Mouse (Mus musculus) MEL (cell line): ENCODE results near the gene Fbxo45. TPM values are rescaled to one million over a fixed set of nuclear protein-coding genes. Genes with fewer than 3 reads are reported as not detected.
A peak's percentile ranks its signal among the peaks of the same experiment; 100 is the strongest.

ENCODE experiments used
- DNase-seq: peaks from one replicate; pipeline ENCODE4 v3.0.0; 2011; ENCODE audit warnings: low read depth, low spot score
- H3K27ac ChIP-seq: 2 replicates; pipeline ENCODE4 v1.5.1; 2012; ENCODE audit warnings: low read depth, mild to moderate bottlenecking, control low read depth, low read length, moderate library complexity; ENCODE audit not compliant: control insufficient read depth
- H3K27me3 ChIP-seq, 2 experiments: fragments of 150-350 bp in 1 of 2; sonication (generic) in 1 of 2; 2 replicates each; pipeline ENCODE4 v1.6.1; 2012; ENCODE audit warnings: low read length in 2 of 2, mild to moderate bottlenecking in 2 of 2, improper control_type of control experiment in 1 of 2, moderate library complexity in 1 of 2; ENCODE audit not compliant: insufficient read depth in 2 of 2, control insufficient read depth in 1 of 2
- H3K36me3 ChIP-seq, 2 experiments: 2 replicates each; pipeline ENCODE4 v1.6.1; 2012 to 2014; ENCODE audit warnings: low read length in 2 of 2, improper control_type of control experiment in 1 of 2, inconsistent platforms in 1 of 2, mild to moderate bottlenecking in 1 of 2; ENCODE audit not compliant: insufficient read depth in 2 of 2, control insufficient read depth in 1 of 2
- H3K4me1 ChIP-seq, 2 experiments: fragments of 150-350 bp in 1 of 2; sonication (generic) in 1 of 2; 2 replicates each; pipeline ENCODE4 v1.6.1; 2012; ENCODE audit warnings: low read length in 2 of 2, improper control_type of control experiment in 1 of 2, mild to moderate bottlenecking in 1 of 2; ENCODE audit not compliant: insufficient read depth in 2 of 2, control insufficient read depth in 1 of 2
- H3K4me3 ChIP-seq, 2 experiments: fragments of 150-350 bp in 1 of 2; sonication (generic) in 1 of 2; 2 replicates each; pipeline ENCODE4 v1.5.1; 2012; ENCODE audit warnings: low read depth in 2 of 2, low read length in 2 of 2, mild to moderate bottlenecking in 2 of 2, moderate library complexity in 2 of 2, control low read depth in 1 of 2, improper control_type of control experiment in 1 of 2; ENCODE audit not compliant: control insufficient read depth in 1 of 2, insufficient read depth in 1 of 2
- H3K79me2 ChIP-seq: 2 replicates; pipeline ENCODE4 v1.6.1; 2012; ENCODE audit warnings: mild to moderate bottlenecking, low read length, moderate library complexity; ENCODE audit not compliant: control insufficient read depth, poor library complexity, insufficient read depth
- H3K9ac ChIP-seq: 2 replicates; pipeline ENCODE4 v1.6.1; 2012; ENCODE audit warnings: low read depth, mild to moderate bottlenecking, control low read depth, low read length, moderate library complexity; ENCODE audit not compliant: control insufficient read depth, poor library complexity, severe bottlenecking
- H3K9me3 ChIP-seq: fragments of 150-350 bp; sonication (generic); replicated peaks from 2 replicates; pipeline ENCODE4 v1.6.1; 2012; ENCODE audit warnings: mild to moderate bottlenecking, low read length, improper control_type of control experiment, moderate library complexity; ENCODE audit not compliant: insufficient read depth
- BHLHE40 ChIP-seq: IDR thresholded peaks from 2 replicates; pipeline ENCODE4 v1.6.1; 2012; ENCODE audit warnings: low read depth, mild to moderate bottlenecking, inconsistent platforms, low read length, improper control_type of control experiment, borderline replicate concordance
- CHD1 ChIP-seq: IDR thresholded peaks from 2 replicates; pipeline ENCODE4 v1.6.1; 2012; ENCODE audit warnings: low read depth, mild to moderate bottlenecking, inconsistent platforms, low read length, improper control_type of control experiment
- CHD2 ChIP-seq: IDR thresholded peaks from 2 replicates; pipeline ENCODE4 v1.6.1; 2011; ENCODE audit warnings: low read length, improper control_type of control experiment
- CTCF ChIP-seq, 3 experiments: IDR thresholded peaks in 2 of 3; conservative IDR thresholded peaks in 1 of 3; 2 replicates each; pipeline ENCODE4 v1.5.1; 2011 to 2012; ENCODE audit warnings: low read length in 3 of 3, low read depth in 2 of 3, mild to moderate bottlenecking in 2 of 3, improper control_type of control experiment in 1 of 3, inconsistent platforms in 1 of 3, mixed read lengths in 1 of 3, moderate library complexity in 1 of 3; ENCODE audit not compliant: control insufficient read depth in 1 of 3, insufficient read depth in 1 of 3, poor library complexity in 1 of 3, severe bottlenecking in 1 of 3
- E2F4 ChIP-seq: IDR thresholded peaks from 2 replicates; pipeline ENCODE4 v1.6.1; 2011; ENCODE audit warnings: low read depth, low read length, improper control_type of control experiment, borderline replicate concordance
- EP300 ChIP-seq, 2 experiments: IDR thresholded peaks; 2 replicates each; pipeline ENCODE4 v1.6.1; 2011; ENCODE audit warnings: improper control_type of control experiment in 2 of 2, low read length in 2 of 2, low read depth in 1 of 2, mild to moderate bottlenecking in 1 of 2
- ETS1 ChIP-seq: IDR thresholded peaks from 2 replicates; pipeline ENCODE4 v1.6.1; 2012; ENCODE audit warnings: low read depth, mild to moderate bottlenecking, inconsistent platforms, low read length, improper control_type of control experiment, moderate library complexity
- GABPA ChIP-seq: IDR thresholded peaks from 2 replicates; pipeline ENCODE4 v1.6.1; 2012; ENCODE audit warnings: low read depth, mild to moderate bottlenecking, inconsistent platforms, low read length, improper control_type of control experiment, moderate library complexity
- GATA1 ChIP-seq: IDR thresholded peaks from 2 replicates; pipeline ENCODE4 v1.6.1; 2011; ENCODE audit warnings: low read depth, low read length, improper control_type of control experiment
- HCFC1 ChIP-seq: IDR thresholded peaks from 2 replicates; pipeline ENCODE4 v1.6.1; 2012; ENCODE audit warnings: low read depth, mild to moderate bottlenecking, inconsistent platforms, low read length, improper control_type of control experiment, moderate library complexity
- KAT2A ChIP-seq: conservative IDR thresholded peaks from 2 replicates; pipeline ENCODE4 v1.6.1; 2012; ENCODE audit warnings: low read depth, low read length, improper control_type of control experiment, inconsistent platforms
- MYB ChIP-seq: IDR thresholded peaks from 2 replicates; pipeline ENCODE4 v1.6.1; 2011; ENCODE audit warnings: mild to moderate bottlenecking, low read depth, low read length, improper control_type of control experiment
- MYC ChIP-seq: IDR thresholded peaks from 2 replicates; pipeline ENCODE4 v1.6.1; 2011; ENCODE audit warnings: low read depth, mild to moderate bottlenecking, low read length, improper control_type of control experiment, moderate library complexity
- NELFE ChIP-seq: IDR thresholded peaks from 2 replicates; pipeline ENCODE4 v1.6.1; 2011; ENCODE audit warnings: low read depth, low read length, improper control_type of control experiment
- NRF1 ChIP-seq: IDR thresholded peaks from 2 replicates; pipeline ENCODE4 v1.6.1; 2014; ENCODE audit warnings: low read depth, mild to moderate bottlenecking, inconsistent platforms, low read length, improper control_type of control experiment, moderate library complexity; ENCODE audit not compliant: poor library complexity, insufficient read depth, severe bottlenecking
- POLR2AphosphoS5 ChIP-seq: IDR thresholded peaks from 2 replicates; pipeline ENCODE4 v1.6.1; 2012; ENCODE audit warnings: low read depth, borderline replicate concordance, mild to moderate bottlenecking, inconsistent platforms, low read length, moderate library complexity, mixed read lengths
- RAD21 ChIP-seq: IDR thresholded peaks from 2 replicates; pipeline ENCODE4 v1.6.1; 2011; ENCODE audit warnings: mild to moderate bottlenecking, low read depth, low read length, improper control_type of control experiment
- SMC3 ChIP-seq: IDR thresholded peaks from 2 replicates; pipeline ENCODE4 v1.6.1; 2011; ENCODE audit warnings: low read depth, low read length, improper control_type of control experiment
- TBP ChIP-seq: IDR thresholded peaks from 2 replicates; pipeline ENCODE4 v1.8.0; 2011; ENCODE audit warnings: low read depth, low read length, improper control_type of control experiment
- TCF12 ChIP-seq: IDR thresholded peaks from 2 replicates; pipeline ENCODE4 v1.6.1; 2014; ENCODE audit warnings: low read depth, mild to moderate bottlenecking, inconsistent platforms, low read length, improper control_type of control experiment, moderate library complexity
- UBTF ChIP-seq: IDR thresholded peaks from 2 replicates; pipeline ENCODE4 v1.6.1; 2012; ENCODE audit warnings: low read depth, mild to moderate bottlenecking, inconsistent platforms, low read length, improper control_type of control experiment, moderate library complexity, borderline replicate concordance; ENCODE audit not compliant: insufficient read depth
- USF1 ChIP-seq: IDR thresholded peaks from 2 replicates; pipeline ENCODE4 v1.6.1; 2014; ENCODE audit warnings: low read depth, mild to moderate bottlenecking, inconsistent platforms, low read length, improper control_type of control experiment, moderate library complexity
- ZKSCAN1 ChIP-seq: IDR thresholded peaks from 2 replicates; pipeline ENCODE4 v1.6.1; 2012; ENCODE audit warnings: low read depth, mild to moderate bottlenecking, inconsistent platforms, low read length, improper control_type of control experiment, moderate library complexity
- ZMIZ1 ChIP-seq: IDR thresholded peaks from 2 replicates; pipeline ENCODE4 v1.6.1; 2012; ENCODE audit warnings: low read depth, mild to moderate bottlenecking, inconsistent platforms, low read length, improper control_type of control experiment, moderate library complexity
- ZNF384 ChIP-seq: IDR thresholded peaks from 2 replicates; pipeline ENCODE4 v1.6.1; 2012; ENCODE audit warnings: low read depth, mild to moderate bottlenecking, inconsistent platforms, low read length, improper control_type of control experiment
- polyA plus RNA-seq, 2 experiments: library from polyadenylated mRNA; stranded (reverse) in 1 of 2; unstranded in 1 of 2; fragments of >175 nt in 1 of 2; fragments of >200 nt in 1 of 2; gene quantifications; 2 replicates each; pipeline versions ENCODE4 v1.2.1 to v1.2.4; 2012; ENCODE audit warnings: low replicate concordance in 2 of 2, low read depth in 1 of 2; ENCODE audit not compliant: insufficient read length in 2 of 2, insufficient read depth in 1 of 2, missing spikeins in 1 of 2
- total RNA-seq: library from RNA; depleted of rRNA; stranded (reverse); fragments of 300-350 nt; gene quantifications from 2 replicates; pipeline ENCODE4 v1.2.3, GENCODE M21; 2012

Gene Fbxo45
- total and polyA plus RNA-seq, 3 experiments, result 15.4 to 19.3 TPM; not detected in 1

- peaks cover 0 to 12% of the 10 kb centered on the region in 2 experiments; a peak in 2 of 4 replicates for H3K36me3 ChIP-seq
- no peak for TF ChIP-seq NRF1
- TF ChIP-seq CTCF (IDR thresholded peaks at IDR 0.05 in 2 of 3, conservative IDR thresholded peaks at IDR 0.05 in 1 of 3; ENCODE audit: control insufficient read depth in 1 of 3, insufficient read depth in 1 of 3, low read depth in 2 of 3, low read length in 3 of 3, poor library complexity in 1 of 3, severe bottlenecking in 1 of 3), result no peak
- no peak for TF ChIP-seq E2F4
- TF ChIP-seq UBTF, result no peak
- TF ChIP-seq GABPA, result no peak
- no peak for TF ChIP-seq USF1
- no peak for TF ChIP-seq ZMIZ1
- TF ChIP-seq KAT2A, result no peak
- TF ChIP-seq GATA1, result no peak
- no peak for TF ChIP-seq NELFE
- TF ChIP-seq ZNF384, result no peak
- no peak for TF ChIP-seq ZKSCAN1
- TF ChIP-seq TBP, result no peak
- no peak for TF ChIP-seq POLR2AphosphoS5
- TF ChIP-seq TCF12, result no peak
- no peak for TF ChIP-seq ETS1
- no peak; a peak in 1 of 4 replicates for TF ChIP-seq EP300 (IDR thresholded peaks at IDR 0.05; ENCODE audit: low read depth in 1 of 2, low read length in 2 of 2)
- no peak for TF ChIP-seq RAD21
- TF ChIP-seq CHD2, result no peak
- TF ChIP-seq CHD1, result no peak
- H3K4me3 ChIP-seq, result peak overlapping the region in 1 of 2 experiments; percentile 2; a peak in 1 of 4 replicates
- peaks cover 7 to 8% of the 10 kb centered on the region in 2 experiments for H3K4me1 ChIP-seq
- H3K27me3 ChIP-seq, result no peaks in the 10 kb centered on the region
- H3K27ac ChIP-seq, result no peak overlapping the region
- no peaks in the 10 kb centered on the region for H3K79me2 ChIP-seq
- no peaks in the 10 kb centered on the region for H3K9me3 ChIP-seq
- DNase-seq, result peak; percentile 58
- H3K9ac ChIP-seq, result no peak overlapping the region
Measured at GRCm38 (mm10) chr16:32222399-32222798, 24.6 kb downstream of the Fbxo45 start.

- peak; percentile 65 for DNase-seq
- no peaks in the 10 kb centered on the region for H3K27me3 ChIP-seq
- no peak overlapping the region; a peak in 1 of 4 replicates for H3K4me3 ChIP-seq
- H3K9me3 ChIP-seq, result no peaks in the 10 kb centered on the region
- H3K79me2 ChIP-seq, result no peaks in the 10 kb centered on the region
- no peak for TF ChIP-seq BHLHE40
- TF ChIP-seq CHD1, result no peak
- TF ChIP-seq GATA1, result peak; percentile 72
- peak in 1 of 2 experiments; percentile 27; a peak in 1 of 4 replicates for TF ChIP-seq EP300 (IDR thresholded peaks at IDR 0.05; ENCODE audit: low read depth in 1 of 2, low read length in 2 of 2)
- TF ChIP-seq MYC, result no peak
- no peak for TF ChIP-seq HCFC1
- TF ChIP-seq KAT2A, result no peak
- TF ChIP-seq SMC3, result no peak
- TF ChIP-seq ETS1, result no peak
- no peak for TF ChIP-seq MYB
- TF ChIP-seq NELFE, result no peak
- no peak for TF ChIP-seq NRF1
- no peak overlapping the region for H3K27ac ChIP-seq
- peaks cover 0 to 12% of the 10 kb centered on the region in 2 experiments; a peak in 2 of 4 replicates for H3K36me3 ChIP-seq
- no peak overlapping the region for H3K9ac ChIP-seq
- H3K4me1 ChIP-seq, result peaks cover 7 to 8% of the 10 kb centered on the region in 2 experiments
Measured at GRCm38 (mm10) chr16:32221803-32222202, 25.2 kb downstream of the Fbxo45 start.
